Mouse (Mus musculus) midbrain, postnatal 0 days (tissue): ENCODE measurements around the gene Fcrla. TPM values are rescaled to one million over a fixed set of nuclear protein-coding genes. Genes with fewer than 3 reads are reported as not detected.

Experiments
- ATAC-seq: fragments of 200-750 bp; cut with Nextera tagmentation; 2 replicates; pipeline ENCODE4 v1.8.0; 2017; ENCODE audit warnings: moderate number of reproducible peaks, mild to moderate bottlenecking, moderate TSS enrichment, moderate library complexity; ENCODE audit not compliant: low FRiP score
- DNase-seq: peaks from one replicate; pipeline ENCODE4 v3.0.0-alpha.2; 2015; ENCODE audit warnings: low spot score
- H3K27ac ChIP-seq: fragments of 300-500 bp; sonication (generic); 2 replicates; pipeline ENCODE4 v1.5.1; 2014; ENCODE audit warnings: low read depth, mild to moderate bottlenecking, low read length, mixed read lengths
- H3K27me3 ChIP-seq: fragments of 300-500 bp; sonication (generic); 2 replicates; pipeline ENCODE4 v1.6.1; 2014; ENCODE audit warnings: low read length, control low read depth, mixed read lengths; ENCODE audit not compliant: insufficient read depth
- H3K36me3 ChIP-seq: fragments of 300-500 bp; sonication (generic); 2 replicates; pipeline ENCODE4 v1.6.1; 2014; ENCODE audit warnings: low read length, control low read depth, mixed read lengths; ENCODE audit not compliant: insufficient read depth
- H3K4me1 ChIP-seq: fragments of 300-500 bp; sonication (generic); 2 replicates; pipeline ENCODE4 v1.6.1; 2014; ENCODE audit warnings: mild to moderate bottlenecking, control low read depth, antibody characterized with exemption, low read length, mixed read lengths; ENCODE audit not compliant: insufficient read depth
- H3K4me2 ChIP-seq: fragments of 300-500 bp; sonication (generic); 2 replicates; pipeline ENCODE4 v1.6.1; 2014; ENCODE audit warnings: low read depth, mild to moderate bottlenecking, low read length, mixed read lengths; ENCODE audit not compliant: poor library complexity, severe bottlenecking
- H3K4me3 ChIP-seq: fragments of 300-500 bp; sonication (generic); 2 replicates; pipeline ENCODE4 v1.5.1; 2014; ENCODE audit warnings: low read depth, mild to moderate bottlenecking, low read length, moderate library complexity
- H3K9ac ChIP-seq: fragments of 300-500 bp; sonication (generic); replicated peaks from 2 replicates; pipeline ENCODE4 v1.6.1; 2014; ENCODE audit warnings: mild to moderate bottlenecking, low read length, moderate library complexity, mixed read lengths; ENCODE audit not compliant: poor library complexity, severe bottlenecking
- H3K9me3 ChIP-seq: fragments of 300-500 bp; sonication (generic); 2 replicates; pipeline ENCODE4 v1.6.1; 2016; ENCODE audit warnings: low read length, control low read depth
- CTCF ChIP-seq: IDR thresholded peaks from 2 replicates; pipeline ENCODE4 v1.5.1; 2016; ENCODE audit warnings: antibody characterized with exemption, mild to moderate bottlenecking
- WGBS: fragments of 180-500 bp; shearing (Covaris S2); extraction: QIAGEN DNeasy Blood & Tissue Kit; methylation state at CpG from one replicate; pipeline ENCODE4 v1.1.7; 2014; 5-methylcytosine and 5-hydroxymethylcytosine counted together
- polyA plus RNA-seq: library from polyadenylated mRNA; unstranded; fragments of >200 nt; fragmentation: Nextera tagmentation; extraction: Ambion mirVana; gene quantifications from 2 replicates; pipeline ENCODE4 v1.2.1, GENCODE M21; 2015
- total RNA-seq: library from RNA; depleted of rRNA; stranded (reverse); fragments of >200 nt; gene quantifications from 2 replicates; pipeline ENCODE4 v1.2.3, GENCODE M21; 2014

Gene Fcrla
- total and polyA plus RNA-seq, 2 experiments from 2014 or later = not detected

DNA sequence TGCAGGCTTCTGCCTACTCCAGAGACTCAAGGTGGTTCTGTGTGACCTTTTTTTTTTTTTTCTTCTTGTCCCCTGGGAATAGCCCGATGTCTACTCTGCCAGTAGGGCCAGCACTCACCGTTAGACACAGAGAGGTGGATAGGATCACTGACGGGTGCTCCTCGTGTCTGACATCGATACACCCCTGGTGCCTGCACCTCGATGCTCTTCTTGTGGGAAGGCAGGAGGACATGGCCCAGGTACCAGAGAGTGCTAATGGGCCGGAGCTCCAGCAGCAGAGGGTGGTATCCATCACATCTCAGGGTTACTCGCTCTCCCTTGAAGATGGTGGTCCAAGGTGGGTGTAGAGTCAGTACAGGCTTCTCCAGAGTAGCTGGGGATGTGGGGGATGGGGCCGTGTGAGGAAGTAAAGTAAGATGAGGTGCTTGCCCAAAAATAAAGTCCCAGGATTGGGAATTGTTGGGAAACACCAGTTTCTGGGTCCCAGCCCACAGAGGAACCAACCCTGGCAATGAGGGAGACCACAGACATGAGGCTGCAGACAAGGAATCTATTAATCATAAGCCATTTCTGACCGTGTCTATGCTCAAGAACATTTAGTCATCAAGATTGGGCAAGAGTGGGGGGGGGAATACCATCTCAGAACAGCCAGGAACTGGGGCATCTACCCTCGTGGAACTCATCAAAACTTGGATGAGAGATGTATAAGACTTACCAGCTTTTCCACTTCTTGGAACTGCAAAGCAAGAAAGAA lies 15.3 kb downstream of the Fcrla start:
- Histone ChIP-seq H3K4me2 (no peak overlapping the region), H3K4me1 (peaks cover 9% of the 10 kb centered on the region; the same call in 1 of the 2 replicates), H3K36me3 (no peaks in the 10 kb centered on the region), H3K4me3 (no peak overlapping the region), H3K9ac (no peak overlapping the region), H3K27ac (no peak overlapping the region), H3K27me3 (peaks cover 10% of the 10 kb centered on the region), H3K9me3 (no peaks in the 10 kb centered on the region)
- no peak for ATAC-seq
- no peak for DNase-seq
- TF ChIP-seq CTCF = no peak
- 82% methylated on average over 11 of the region's 11 CpGs for WGBS

DNA sequence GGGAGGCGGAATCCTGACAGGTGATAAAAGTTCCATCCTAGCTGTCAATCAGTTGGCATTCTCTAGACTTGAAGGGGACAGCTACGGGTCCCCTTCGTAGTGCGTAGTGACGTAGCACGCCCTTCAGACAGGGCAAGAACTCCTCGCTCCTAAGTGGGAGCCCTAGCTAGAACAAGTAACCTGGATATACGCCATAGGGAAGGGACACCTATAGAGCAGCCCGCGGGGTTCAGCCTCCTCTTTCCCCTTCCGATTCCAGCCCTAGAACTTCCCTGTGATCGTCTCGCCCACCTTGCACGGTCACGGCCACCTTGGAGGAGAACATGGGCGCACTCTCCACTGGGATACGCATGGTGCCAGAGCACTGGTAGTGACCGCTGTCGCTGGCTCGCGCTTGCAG lies 19.0 kb downstream of the Fcrla start:
- WGBS = 2% methylated on average over 21 of the region's 21 CpGs
- peak overlapping the region; percentile 97 for H3K4me2 ChIP-seq
- H3K27ac ChIP-seq = no peak overlapping the region
- DNase-seq = peak; percentile 21
- no peak for TF ChIP-seq CTCF
- peaks cover 9% of the 10 kb centered on the region; the same call in 1 of the 2 replicates for H3K4me1 ChIP-seq
- peaks cover 17% of the 10 kb centered on the region for H3K27me3 ChIP-seq
- H3K9ac ChIP-seq = no peak overlapping the region
- no peaks in the 10 kb centered on the region for H3K9me3 ChIP-seq
- peak; percentile 73; the same call in 1 of the 2 replicates for ATAC-seq
- H3K36me3 ChIP-seq = no peaks in the 10 kb centered on the region
- H3K4me3 ChIP-seq = peak overlapping the region; percentile 62

DNA sequence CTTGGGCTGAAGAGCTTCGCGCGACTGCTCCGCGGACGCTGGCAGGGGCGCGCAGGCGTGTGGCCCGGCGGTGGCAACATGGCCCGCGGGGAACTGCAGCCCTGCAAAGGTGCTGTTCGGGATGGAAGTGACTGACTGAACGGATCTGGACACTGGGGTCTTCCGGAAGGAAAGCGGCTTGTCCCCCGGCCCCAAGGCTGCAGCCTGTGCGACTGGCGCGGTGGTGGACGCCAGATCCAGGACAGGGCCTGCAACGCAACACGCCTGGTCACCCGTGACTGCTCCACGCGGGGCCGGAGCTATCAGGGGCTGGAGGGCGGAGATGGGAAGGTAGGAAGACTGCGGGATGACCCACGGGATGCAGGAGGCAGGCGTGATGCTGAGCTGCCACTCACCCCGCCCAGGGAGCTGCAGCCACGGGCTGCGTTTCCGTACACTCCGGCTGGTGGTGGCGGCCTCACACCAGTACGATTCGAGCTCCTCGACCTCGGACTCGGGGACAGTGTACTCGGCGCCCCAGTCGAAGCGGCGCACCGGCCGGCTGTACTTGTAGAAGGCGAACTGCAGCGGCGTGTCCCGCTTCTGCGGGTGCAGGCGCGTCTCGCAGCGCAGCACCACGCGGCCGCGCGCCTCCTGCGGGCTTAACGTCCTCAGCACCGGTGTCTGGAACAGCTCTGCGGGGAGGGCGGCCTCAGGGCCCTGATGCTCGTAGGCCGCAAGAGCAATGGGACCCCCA lies 19.8 kb downstream of the Fcrla start:
- TF ChIP-seq CTCF = no peak
- under 1% methylated on average over 71 of the region's 71 CpGs for WGBS
- DNase-seq (peak; percentile 28), ATAC-seq (peak; percentile 73)
- Histone ChIP-seq H3K27ac (no peak overlapping the region), H3K36me3 (no peaks in the 10 kb centered on the region), H3K9me3 (no peaks in the 10 kb centered on the region), H3K27me3 (peaks cover 17% of the 10 kb centered on the region), H3K9ac (peak overlapping the region; percentile 61), H3K4me1 (peaks cover 9% of the 10 kb centered on the region; the same call in 1 of the 2 replicates), H3K4me2 (peak overlapping the region; percentile 97), H3K4me3 (peak overlapping the region; percentile 62)

DNA sequence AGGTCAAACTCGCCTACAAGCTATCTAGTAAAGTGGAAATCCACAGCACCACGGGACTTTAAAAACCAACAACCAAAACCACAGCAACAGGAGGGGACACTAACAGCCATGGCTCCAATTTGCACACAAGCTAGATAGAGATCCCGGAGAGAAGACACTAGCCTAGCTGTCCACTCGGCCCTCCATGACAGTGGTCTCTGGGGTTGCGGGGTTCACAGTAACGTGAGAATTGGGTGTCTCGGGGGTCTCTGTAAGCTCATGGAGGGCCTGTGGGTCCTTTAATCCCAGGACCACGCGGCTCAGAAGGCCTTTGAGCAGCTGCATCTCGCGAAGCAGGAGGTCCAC lies 20.3 kb downstream of the Fcrla start:
- H3K27me3 ChIP-seq = peaks cover 17% of the 10 kb centered on the region
- H3K4me3 ChIP-seq = peak overlapping the region; percentile 62
- no peak for TF ChIP-seq CTCF
- H3K9me3 ChIP-seq = no peaks in the 10 kb centered on the region
- no peaks in the 10 kb centered on the region for H3K36me3 ChIP-seq
- H3K27ac ChIP-seq = no peak overlapping the region
- no peak for DNase-seq
- H3K9ac ChIP-seq = peak overlapping the region; percentile 61
- peak; percentile 48; the same call in 1 of the 2 replicates for ATAC-seq
- peak overlapping the region; percentile 97 for H3K4me2 ChIP-seq
- H3K4me1 ChIP-seq = peaks cover 9% of the 10 kb centered on the region; the same call in 1 of the 2 replicates
- 20% methylated on average over 11 of the region's 11 CpGs for WGBS

DNA sequence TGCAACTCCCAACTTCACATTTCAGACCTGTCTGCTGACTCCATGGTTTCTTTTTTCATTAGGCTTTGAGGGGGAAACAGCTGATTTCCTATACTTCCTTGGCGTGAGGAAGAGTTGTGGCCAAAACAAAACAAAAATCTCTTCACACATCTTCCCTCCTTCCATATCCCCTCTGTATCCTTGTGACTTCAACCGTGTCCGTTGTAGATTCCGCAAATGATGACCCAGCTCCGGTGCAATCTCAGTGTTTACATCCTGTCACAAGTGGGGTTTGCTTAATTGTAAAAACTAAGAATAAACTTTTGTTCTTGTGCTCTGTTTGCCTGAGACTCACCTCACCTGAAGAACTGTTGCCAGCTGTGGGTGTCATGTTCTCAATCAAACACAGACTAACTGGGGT lies 23.9 kb downstream of the Fcrla start:
- Histone ChIP-seq H3K4me3 (no peak overlapping the region), H3K4me2 (no peak overlapping the region), H3K9ac (no peak overlapping the region), H3K4me1 (peaks cover 8% of the 10 kb centered on the region; the same call in 1 of the 2 replicates), H3K27ac (no peak overlapping the region), H3K27me3 (peaks cover 14% of the 10 kb centered on the region), H3K9me3 (no peaks in the 10 kb centered on the region), H3K36me3 (no peaks in the 10 kb centered on the region)
- no peak for TF ChIP-seq CTCF
- 74% methylated on average over 5 of the region's 5 CpGs for whole genome bisulfite sequencing
- DNase-seq = no peak
- no peak for ATAC-seq
